Mouse (Mus musculus) liver, embryonic 14.5 days (tissue): ENCODE data around the gene Mrps24. TPM values are rescaled to one million over a fixed set of nuclear protein-coding genes. Genes with fewer than 3 reads are reported as not detected.

ENCODE experiments used
- ATAC-seq: fragments of 200-750 bp; cut with Nextera tagmentation; 2 replicates; pipeline ENCODE4 v1.8.0; 2017; ENCODE audit warnings: moderate number of reproducible peaks, mild to moderate bottlenecking, moderate library complexity; ENCODE audit not compliant: insufficient read depth
- DNase-seq, 3 experiments: peaks; one replicate each; pipeline ENCODE4 v3.0.0-alpha.2; 2012 to 2013; ENCODE audit warnings: low read depth in 3 of 3, low spot score in 3 of 3
- H3K27ac ChIP-seq: fragments of 300-500 bp; sonication (generic); 2 replicates; pipeline ENCODE4 v1.5.1; 2014; ENCODE audit warnings: moderate library complexity, mild to moderate bottlenecking, control low read depth, inconsistent platforms
- H3K27me3 ChIP-seq: fragments of 300-500 bp; sonication (generic); 2 replicates; pipeline ENCODE4 v1.6.1; 2014; ENCODE audit warnings: mild to moderate bottlenecking, low read length, moderate library complexity; ENCODE audit not compliant: control insufficient read depth, insufficient read depth
- H3K36me3 ChIP-seq: fragments of 300-500 bp; sonication (generic); replicated peaks from 2 replicates; pipeline ENCODE4 v1.6.1; 2014; ENCODE audit warnings: low read depth; ENCODE audit not compliant: control insufficient read depth, insufficient read depth
- H3K4me1 ChIP-seq, 2 experiments: fragments of 200-500 bp in 1 of 2; fragments of 300-500 bp in 1 of 2; sonication (generic) in 1 of 2; replicated peaks; 2 replicates each; pipeline ENCODE4 v1.6.1; 2012 to 2014; ENCODE audit warnings: antibody characterized with exemption in 1 of 2, inconsistent platforms in 1 of 2, low read length in 1 of 2; ENCODE audit not compliant: control insufficient read depth in 2 of 2, insufficient read depth in 2 of 2
- H3K4me2 ChIP-seq: fragments of 300-500 bp; sonication (generic); 2 replicates; pipeline ENCODE4 v1.6.1; 2014; ENCODE audit warnings: low read depth, mild to moderate bottlenecking, control low read depth, moderate library complexity
- H3K4me3 ChIP-seq, 2 experiments: fragments of 200-500 bp in 1 of 2; fragments of 300-500 bp in 1 of 2; sonication (generic) in 1 of 2; 2 replicates each; pipeline ENCODE4 v1.5.1; 2012 to 2014; ENCODE audit warnings: low read depth in 2 of 2, low read length in 2 of 2, mild to moderate bottlenecking in 2 of 2, control low read depth in 1 of 2, inconsistent platforms in 1 of 2, moderate library complexity in 1 of 2; ENCODE audit not compliant: insufficient read depth in 1 of 2
- H3K9ac ChIP-seq: fragments of 300-500 bp; sonication (generic); replicated peaks from 2 replicates; pipeline ENCODE4 v1.6.1; 2014; ENCODE audit warnings: mild to moderate bottlenecking, control low read depth, moderate library complexity
- H3K9me3 ChIP-seq: fragments of 300-500 bp; sonication (generic); 2 replicates; pipeline ENCODE4 v1.6.1; 2016; ENCODE audit warnings: low read length, mixed read lengths; ENCODE audit not compliant: control insufficient read depth
- CTCF ChIP-seq: IDR thresholded peaks from 2 replicates; pipeline ENCODE4 v1.5.1; 2016; ENCODE audit warnings: antibody characterized with exemption, low read depth, control low read depth
- EP300 ChIP-seq: IDR thresholded peaks from 2 replicates; pipeline ENCODE4 v1.6.1; 2016; ENCODE audit warnings: antibody characterized with exemption, low read depth
- WGBS: fragments of 180-500 bp; shearing (Covaris S2); extraction: QIAGEN DNeasy Blood & Tissue Kit; methylation state at CpG from one replicate; pipeline ENCODE4 v1.1.7; 2014; ENCODE audit not compliant: insufficient replicate concordance; 5-methylcytosine and 5-hydroxymethylcytosine counted together
- polyA plus RNA-seq, 2 experiments: library from polyadenylated mRNA; depleted of rRNA in 1 of 2; stranded (reverse) in 1 of 2; unstranded in 1 of 2; fragments of >200 nt; fragmentation: Nextera tagmentation in 1 of 2; extraction: Ambion mirVana in 1 of 2; gene quantifications; 2 replicates each; pipeline versions ENCODE4 v1.2.1 to v1.2.3; 2012 to 2014

Mrps24 gene
- polyA plus RNA-seq, 2 experiments, result 61.8 to 130 TPM

- TF ChIP-seq EP300 (no peak), CTCF (no peak)
- Histone ChIP-seq H3K4me1 (no peaks in the 10 kb centered on the region), H3K4me2 (no peak overlapping the region), H3K9me3 (no peaks in the 10 kb centered on the region), H3K4me3 (no peak overlapping the region), H3K9ac (no peak overlapping the region), H3K36me3 (peaks cover 31% of the 10 kb centered on the region), H3K27me3 (no peaks in the 10 kb centered on the region), H3K27ac (no peak overlapping the region)
- DNase-seq (no peak), ATAC-seq (no peak)
- 87% methylated on average over 34 of the region's 34 CpGs for WGBS
These were observed 1.6 kb upstream of the Mrps24 start for GRCm38 (mm10) chr11:5716938-5717705.

DNA sequence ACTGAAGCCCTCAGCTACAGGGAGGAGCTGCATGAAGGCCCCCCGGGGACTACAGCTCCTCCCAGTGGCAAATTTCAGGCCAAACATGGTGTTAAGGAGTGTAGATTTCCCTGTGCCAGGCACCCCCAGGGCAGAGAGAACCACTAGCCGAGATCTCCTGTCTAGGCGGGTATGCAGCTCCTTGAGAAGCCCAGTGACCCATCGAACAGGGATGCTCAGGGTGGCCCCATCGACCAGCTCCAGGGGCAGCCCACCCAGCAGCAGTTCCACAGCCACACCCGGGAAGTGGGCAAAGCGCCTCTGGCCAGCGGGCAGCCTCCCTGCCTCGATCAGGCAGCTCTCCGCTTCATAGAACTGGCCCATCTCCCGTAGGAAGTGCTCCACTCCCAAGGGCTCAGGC, 766 bp upstream of the Mrps24 start:
- H3K4me1 ChIP-seq, result no peaks in the 10 kb centered on the region
- H3K4me3 ChIP-seq, result no peak overlapping the region
- no peak overlapping the region for H3K4me2 ChIP-seq
- WGBS, result 84% methylated on average over 11 of the region's 11 CpGs
- no peak for ATAC-seq
- peaks cover 26% of the 10 kb centered on the region for H3K36me3 ChIP-seq
- H3K27me3 ChIP-seq, result no peaks in the 10 kb centered on the region
- DNase-seq, result no peak
- no peak overlapping the region for H3K9ac ChIP-seq
- no peaks in the 10 kb centered on the region for H3K9me3 ChIP-seq
- no peak overlapping the region for H3K27ac ChIP-seq
- TF ChIP-seq CTCF (0 out of 2 replicates have a peak, but pooled peaks have one; percentile 3), EP300 (no peak)

GRCm38 (mm10) chr11:5715179-5715578, 301 bp downstream of the Mrps24 start:
- Histone ChIP-seq H3K4me2 (no peak overlapping the region), H3K27me3 (no peaks in the 10 kb centered on the region), H3K9me3 (no peaks in the 10 kb centered on the region), H3K27ac (no peak overlapping the region), H3K36me3 (peaks cover 26% of the 10 kb centered on the region), H3K9ac (no peak overlapping the region), H3K4me1 (no peaks in the 10 kb centered on the region), H3K4me3 (no peak overlapping the region)
- no peak for DNase-seq
- TF ChIP-seq EP300 (no peak), CTCF (no peak)
- WGBS, result 78% methylated on average over 9 of the region's 9 CpGs
- no peak for ATAC-seq

DNA sequence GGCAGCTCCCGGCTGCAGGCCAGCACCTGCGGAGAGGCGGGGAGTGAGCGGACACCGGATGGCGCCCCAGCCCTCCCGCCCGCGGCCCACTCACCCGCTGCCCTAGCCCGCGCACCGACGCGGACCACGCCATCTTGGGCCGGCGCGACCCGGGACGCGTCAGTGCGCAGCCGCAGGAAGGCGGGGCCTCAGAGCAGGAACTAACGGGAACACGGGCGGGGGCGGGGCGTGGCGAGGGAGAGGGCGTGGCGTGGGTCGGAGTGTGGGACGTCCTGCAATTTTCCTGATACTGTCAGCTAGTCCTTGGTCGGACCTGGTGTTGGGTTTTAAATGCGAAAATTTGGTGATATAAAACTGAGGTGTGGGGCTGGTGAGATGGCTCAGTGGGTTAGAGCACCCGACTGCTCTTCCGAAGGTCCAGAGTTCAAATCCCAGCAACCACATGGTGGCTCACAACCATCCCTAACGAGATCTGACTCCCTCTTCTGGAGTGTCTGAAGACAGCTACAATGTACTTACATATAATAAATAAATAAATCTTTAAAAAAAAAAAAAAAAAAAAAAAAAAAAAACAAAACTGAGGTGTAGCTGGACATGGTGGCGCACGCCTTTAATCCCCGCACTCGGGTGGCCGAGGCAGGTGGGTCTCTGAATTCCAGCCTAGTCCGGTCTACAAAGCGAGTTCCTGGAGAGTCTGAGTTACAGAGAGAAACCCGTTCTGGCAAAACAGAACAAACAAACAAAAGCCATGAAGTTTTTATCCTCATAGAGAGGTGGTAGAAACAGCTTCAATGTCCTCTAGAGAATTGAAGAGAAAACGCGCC, 7.7 kb downstream of the Mrps24 start:
- ATAC-seq (peak; percentile 93), DNase-seq (peak; percentile 80 to 84 (median 83))
- Histone ChIP-seq H3K27me3 (no peaks in the 10 kb centered on the region), H3K4me2 (peak overlapping the region; percentile 88), H3K9me3 (no peaks in the 10 kb centered on the region), H3K4me3 (peak overlapping the region; percentile 69 to 96), H3K27ac (no peak overlapping the region), H3K9ac (peak overlapping the region; percentile 83), H3K4me1 (peaks cover 4 to 7% of the 10 kb centered on the region in 2 experiments; a peak in 2 of 4 replicates), H3K36me3 (peaks cover 7% of the 10 kb centered on the region; the same call in 1 of the 2 replicates)
- 16% methylated on average over 48 of the region's 50 CpGs for WGBS
- no peak for TF ChIP-seq CTCF
- TF ChIP-seq EP300, result no peak
